Mouse (Mus musculus) stomach, postnatal 0 days (tissue): ENCODE data around the gene Fa2h.

Experiments used
- CTCF ChIP-seq: IDR thresholded peaks from 2 replicates; pipeline ENCODE4 v1.5.1; 2016; ENCODE audit warnings: antibody characterized with exemption, low read depth, mild to moderate bottlenecking, moderate library complexity
- EP300 ChIP-seq: optimal IDR thresholded peaks from 2 replicates; pipeline ENCODE3; 2016; ENCODE audit warnings: antibody characterized with exemption

- TF ChIP-seq CTCF = no peak
- TF ChIP-seq EP300 = no peak
Observed at GRCm38 (mm10) chr8:111337311-111337889, 56.2 kb downstream of the Fa2h start.
